Mouse (Mus musculus) regulatory T cell (primary cell): ENCODE data around the gene Ogg1.

ENCODE experiments used
- in situ Hi-C: fragments of 300-600 bp; cut with MboI, MseI; formaldehyde crosslinking; loops from one replicate; pipeline ENCODE4 v1.15.1; 2025; ENCODE audit warnings: high pct_unique_total_duplicates

Ogg1 gene

GRCm38 (mm10) chr6:113368577-113368976 is 41.8 kb downstream of the Ogg1 start:
- in situ Hi-C loops, result no loop called here

GRCm38 (mm10) chr6:113370194-113370929 is 43.6 kb downstream of the Ogg1 start:
- in situ Hi-C loops, result no loop called here

DNA sequence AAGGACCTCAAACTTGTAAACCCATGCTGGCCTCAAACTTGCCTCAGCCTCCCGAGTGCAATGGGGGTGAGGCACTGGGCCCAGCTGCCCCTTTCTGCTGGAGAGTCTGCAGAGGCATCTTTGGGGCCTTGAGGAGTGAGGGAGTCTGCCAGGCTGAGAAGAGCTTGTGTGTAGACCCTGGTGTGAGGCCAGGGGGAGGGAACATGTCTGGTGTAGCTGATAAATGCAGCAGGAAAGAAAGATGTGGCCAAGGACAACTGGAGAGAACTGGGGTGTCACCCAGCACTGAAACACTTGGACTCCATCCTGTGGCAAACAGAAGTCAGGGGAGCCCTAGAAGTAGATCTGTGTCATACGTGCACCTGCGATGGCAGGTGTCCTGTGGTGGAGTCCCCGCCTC is 46.7 kb downstream of the Ogg1 start:
- in situ Hi-C loops, result no loop called here

GRCm38 (mm10) chr6:113377172-113377495 is 50.4 kb downstream of the Ogg1 start:
- in situ Hi-C loops, result loop anchor here (5.0 kb wide), 1 partner anchor 50 kb away; the partner anchor contains the start of gene Ogg1

GRCm38 (mm10) chr6:113377496-113378385 is 51.0 kb downstream of the Ogg1 start, which contains the start of the genes Tada3 and Arpc4:
Tada3 (minus strand) TSS chr6:113377883.
Arpc4 (plus strand) TSS chr6:113378115.
- in situ Hi-C loops, result loop anchor here (5.0 kb wide), 1 partner anchor 50 kb away; the partner anchor contains the start of gene Ogg1

DNA sequence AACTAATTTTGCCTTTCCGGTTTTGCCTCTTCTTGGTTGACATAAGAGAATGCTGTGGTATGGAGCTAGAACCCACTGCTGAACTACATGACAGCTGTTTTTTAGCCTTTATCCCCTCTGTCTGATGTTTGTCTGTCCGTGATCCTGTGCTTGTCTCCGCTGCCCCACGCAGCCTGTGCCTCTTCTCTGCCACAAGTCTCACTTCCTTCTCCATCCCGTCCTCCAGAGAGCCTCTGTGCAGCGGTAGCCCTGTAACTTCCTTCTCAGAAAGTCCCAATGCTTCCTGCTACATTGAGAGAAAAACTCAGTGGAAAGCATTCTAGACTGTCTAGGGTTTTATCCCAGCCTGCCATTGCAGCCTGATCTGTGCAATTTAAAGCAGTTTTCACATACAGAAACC is 52.5 kb downstream of the Ogg1 start:
- in situ Hi-C loops, result loop anchor here (5.0 kb wide), 1 partner anchor 52 kb away; the partner anchor contains the start of gene Ogg1

DNA sequence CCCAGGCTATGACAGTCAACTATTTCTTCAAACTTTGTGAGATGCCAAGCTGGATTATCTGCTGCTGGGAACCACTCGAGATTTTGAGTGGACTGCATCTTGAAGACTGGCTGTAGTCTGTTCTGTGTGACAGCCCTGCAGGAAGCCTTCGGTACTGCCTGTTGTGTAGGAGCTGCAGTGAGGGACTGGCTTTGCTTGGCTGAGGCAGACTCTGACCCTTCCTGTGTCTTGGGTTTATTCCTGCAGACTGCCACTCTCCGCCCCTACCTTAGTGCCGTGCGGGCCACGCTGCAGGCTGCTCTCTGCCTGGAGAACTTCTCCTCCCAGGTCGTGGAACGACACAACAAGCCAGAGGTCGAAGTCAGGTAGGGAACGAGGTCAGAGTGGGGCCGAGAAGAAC is 53.7 kb downstream of the Ogg1 start:
- in situ Hi-C loops, result no loop called here

DNA sequence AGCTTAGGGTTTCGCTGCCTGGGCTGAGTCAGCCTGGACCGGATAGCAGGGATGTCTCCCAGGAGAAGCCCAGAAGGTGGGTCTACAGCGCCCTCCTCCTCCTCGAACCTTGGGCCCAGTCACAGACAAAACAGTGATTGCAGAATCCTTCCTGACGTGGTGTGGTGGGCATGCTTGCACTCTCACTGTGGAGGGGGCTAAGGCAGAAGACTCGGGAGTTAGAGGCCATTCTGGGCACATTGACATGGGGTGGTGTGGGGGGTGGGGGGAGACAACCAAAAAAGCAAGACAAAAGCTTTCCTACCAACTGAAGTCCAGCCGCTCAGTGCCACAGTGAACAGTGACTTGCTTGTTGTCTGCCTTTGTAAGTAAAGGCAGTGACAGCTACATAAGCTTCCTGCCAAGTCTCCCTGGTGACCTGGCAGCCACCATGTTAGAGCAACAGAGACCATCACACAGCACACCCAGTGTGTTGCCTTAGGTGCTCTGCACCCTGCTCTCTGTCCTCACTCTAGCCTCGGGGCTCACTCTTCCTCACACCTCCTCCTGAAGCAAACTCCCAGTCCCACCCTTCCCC is 57.7 kb downstream of the Ogg1 start:
- in situ Hi-C loops, result no loop called here
